Mouse (Mus musculus) olfactory bulb, adult 2 months (tissue): ENCODE results near the gene Tub.

Experiments
- CTCF ChIP-seq: fragments of 200-500 bp; IDR thresholded peaks from 2 replicates; pipeline ENCODE4 v1.5.1; 2012; ENCODE audit warnings: low read depth, mild to moderate bottlenecking, low read length, moderate library complexity; ENCODE audit not compliant: insufficient read depth
- POLR2A ChIP-seq: fragments of 200-500 bp; IDR thresholded peaks from 2 replicates; pipeline ENCODE4 v1.6.1; 2012; ENCODE audit warnings: mild to moderate bottlenecking, low read depth, low read length, moderate library complexity; ENCODE audit not compliant: insufficient read depth

DNA sequence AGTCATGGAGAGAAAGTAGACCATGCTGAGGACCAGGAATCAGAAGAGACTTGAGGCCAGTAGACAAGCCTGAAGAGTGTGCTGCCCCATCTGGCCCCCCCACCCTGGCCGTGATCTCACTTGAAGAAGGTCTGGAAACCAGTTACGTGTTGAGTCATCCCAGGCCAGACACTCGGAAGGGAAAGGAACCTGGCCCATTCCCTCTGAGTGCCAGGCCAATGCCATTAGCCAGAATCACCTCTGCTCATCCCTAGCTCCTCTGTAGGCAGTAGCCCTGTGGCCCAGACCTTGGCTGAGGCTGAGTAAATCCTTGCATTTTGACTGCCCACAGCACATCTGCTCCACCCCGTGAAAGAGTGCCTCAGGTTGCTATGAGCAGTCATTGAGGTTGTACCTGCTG is 51.8 kb downstream of the Tub start:
- TF ChIP-seq POLR2A, result no peak
- TF ChIP-seq CTCF, result no peak
